ENCODE assay signal across 9 mouse cellular contexts in the genomic region with DNA sequence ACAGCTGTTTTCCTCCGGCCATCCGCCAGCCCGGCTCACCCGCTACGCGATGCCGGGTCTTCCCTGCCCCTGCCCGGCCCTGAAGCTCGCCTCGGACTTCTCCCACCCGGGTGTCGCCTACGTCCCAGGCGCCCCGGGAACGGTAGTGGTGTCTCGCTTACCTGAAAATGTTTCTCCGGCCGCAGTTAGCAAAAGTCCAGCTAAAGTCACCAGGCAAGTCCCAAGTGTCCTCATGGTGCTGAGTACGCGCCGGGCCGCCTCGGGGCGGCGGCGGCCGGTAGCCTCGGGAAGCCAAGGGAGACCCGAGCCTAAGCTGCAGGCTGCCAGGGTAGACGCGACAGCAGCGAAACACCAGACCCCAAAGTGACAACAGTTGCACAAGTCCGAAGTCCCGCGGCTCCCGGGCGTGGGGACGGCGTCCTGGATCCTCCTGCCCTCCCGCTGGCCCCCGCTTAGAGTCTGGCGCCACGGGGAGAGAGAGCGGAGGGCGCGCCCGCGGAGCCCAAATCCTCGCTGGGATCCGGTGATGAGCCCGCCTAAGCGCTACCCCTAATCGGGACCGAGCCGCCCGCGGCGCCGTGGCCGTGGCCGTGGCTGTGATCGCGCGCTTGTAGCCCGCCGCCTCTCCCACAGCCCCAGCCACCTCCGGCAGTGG. TPM values are rescaled to one million over a fixed set of nuclear protein-coding genes. Genes with fewer than 3 reads are reported as not detected.
A peak's percentile ranks its signal among the peaks of the same experiment; 100 is the strongest.
DNase-seq lines count a peak whose midpoint lies in the region; ATAC-seq and TF ChIP-seq lines count a peak whose summit lies in the region.
"Had no signal": no experiment of that assay in that cellular context is flagged by ENCODE, and none has a peak within 500 bp of the region (broad histone marks: within the 10 kb centered on the region; RNA-seq: fewer than 3 reads in every experiment).

No protein-coding gene starts in this region.

- no peaks in the 10 kb centered on the region for H3K36me3 ChIP-seq in heart, embryonic 10.5 days
- H3K36me3 ChIP-seq in kidney, postnatal 0 days (ENCODE audit: insufficient read depth, low read length): no peaks in the 10 kb centered on the region
- H3K36me3 ChIP-seq in stomach, postnatal 0 days (ENCODE audit: control insufficient read depth, insufficient read depth, low read length): no peaks in the 10 kb centered on the region

- peak overlapping the region; percentile 76 for H3K4me3 ChIP-seq in heart, embryonic 10.5 days
- H3K4me3 ChIP-seq in kidney, postnatal 0 days (replicated peaks; ENCODE audit: low read depth, low read length): peak overlapping the region; percentile 82
- H3K4me3 ChIP-seq in stomach, postnatal 0 days (ENCODE audit: low read depth, low read length): peak overlapping the region; percentile 69

- DNase-seq in right cerebral cortex, adult 18-20 months: peak; percentile 15
- DNase-seq in right cerebral cortex, postnatal 4 days: no peak
- DNase-seq in embryo, embryonic 10 days (ENCODE audit: low spot score): peak; percentile 64
- DNase-seq in heart, embryonic 10.5 days (ENCODE audit: low spot score): peak; percentile 79
- DNase-seq in kidney, postnatal 0 days (ENCODE audit: low spot score): peak; percentile 65
- peak; percentile 46 for DNase-seq in lung, postnatal 36 days
- DNase-seq in stomach, postnatal 0 days (ENCODE audit: low spot score): peak; percentile 58
- DNase-seq in layer of hippocampus, adult 8-10 months (ENCODE audit: low spot score in 2 of 2): no peak

- peak; percentile 47 for ATAC-seq in kidney, postnatal 0 days (replicated peaks; ENCODE audit: low FRiP score, low read depth)
- peak; percentile 55 for ATAC-seq in stomach, postnatal 0 days (ENCODE audit: low FRiP score, low TSS enrichment)

- peak overlapping the region; percentile 84 for H3K9ac ChIP-seq in kidney, postnatal 0 days (ENCODE audit: low read depth, low read length)
- H3K9ac ChIP-seq in stomach, postnatal 0 days (ENCODE audit: low read length): peak overlapping the region; percentile 79

- no peaks in the 10 kb centered on the region for H3K9me3 ChIP-seq in heart, embryonic 10.5 days
- no peaks in the 10 kb centered on the region for H3K9me3 ChIP-seq in kidney, postnatal 0 days (replicated peaks; ENCODE audit: low read length)
- no peaks in the 10 kb centered on the region for H3K9me3 ChIP-seq in stomach, postnatal 0 days (ENCODE audit: control insufficient read depth, low read length)

- WGBS in heart, embryonic 10.5 days: under 1% methylated on average over 68 of the region's 68 CpGs
- under 1% methylated on average over 63 of the region's 68 CpGs for WGBS in kidney, postnatal 0 days
- WGBS in stomach, postnatal 0 days: under 1% methylated on average over 59 of the region's 68 CpGs

- peaks cover 19% of the 10 kb centered on the region; the same call in 1 of the 2 replicates for H3K27me3 ChIP-seq in heart, embryonic 10.5 days (ENCODE audit: insufficient read depth, poor library complexity, severe bottlenecking)
- 0 out of 2 replicates have a peak, but pooled peaks cover 2% of the 10 kb centered on the region for H3K27me3 ChIP-seq in kidney, postnatal 0 days (ENCODE audit: insufficient read depth, low read length)
- no peaks in the 10 kb centered on the region for H3K27me3 ChIP-seq in stomach, postnatal 0 days (ENCODE audit: control insufficient read depth, insufficient read depth, low read length)

- H3K27ac ChIP-seq in heart, embryonic 10.5 days: peak overlapping the region; percentile 88
- H3K27ac ChIP-seq in kidney, postnatal 0 days: peak overlapping the region; percentile 82
- H3K27ac ChIP-seq in stomach, postnatal 0 days (replicated peaks): peak overlapping the region; percentile 78
- H3K27ac ChIP-seq: macrophage had no signal

- no peak for TF ChIP-seq EP300 in stomach, postnatal 0 days (optimal IDR thresholded peaks at IDR 0.05)

- peak overlapping the region; percentile 69 for H3K4me2 ChIP-seq in kidney, postnatal 0 days (ENCODE audit: low read length)
- H3K4me2 ChIP-seq in stomach, postnatal 0 days (replicated peaks; ENCODE audit: low read depth): peak overlapping the region; percentile 82

- H3K4me1 ChIP-seq in heart, embryonic 10.5 days: peaks cover 5% of the 10 kb centered on the region; the same call in 1 of the 2 replicates
- no peaks in the 10 kb centered on the region; the same call in 1 of the 2 replicates for H3K4me1 ChIP-seq in kidney, postnatal 0 days (replicated peaks; ENCODE audit: insufficient read depth, low read length)
- 0 out of 2 replicates have a peak, but pooled peaks cover 3% of the 10 kb centered on the region for H3K4me1 ChIP-seq in stomach, postnatal 0 days (replicated peaks; ENCODE audit: control insufficient read depth, insufficient read depth)

- no peak for TF ChIP-seq CTCF in kidney, postnatal 0 days (IDR thresholded peaks at IDR 0.05; ENCODE audit: low read depth)
- TF ChIP-seq CTCF in stomach, postnatal 0 days (IDR thresholded peaks at IDR 0.05; ENCODE audit: low read depth): no peak

RNA-seq across cellular contexts. Expression of a gene that starts 0.3 kb away (rescaled TPM):
- polyA plus RNA-seq in heart, embryonic 10.5 days (2016; fragmentation: Nextera tagmentation; extraction: Ambion mirVana): 12.6 and 13.6 TPM in 2 replicates
- polyA plus RNA-seq in kidney, postnatal 0 days (2015; fragmentation: Nextera tagmentation; extraction: Ambion mirVana): 13.7 and 14.0 TPM in 2 replicates
- 3.6 and 4.4 TPM in 2 replicates for polyA plus RNA-seq in stomach, postnatal 0 days (2015; fragmentation: Nextera tagmentation; extraction: Ambion mirVana)
- 10 to 100 TPM; 24.6 to 31.6 (median 27.6) TPM for total RNA-seq in layer of hippocampus, adult 8-10 months (2022)

Comparison
In these comparisons a context has a peak if more than half of its experiments do, and no peak if none do; other contexts are left out.
1. DNase-seq: peak in right cerebral cortex, adult 18-20 months (single experiment), embryo, embryonic 10 days (single experiment), heart, embryonic 10.5 days (single experiment), kidney, postnatal 0 days (single experiment), lung, postnatal 36 days (single experiment) and stomach, postnatal 0 days (single experiment); none in right cerebral cortex, postnatal 4 days (single experiment) and layer of hippocampus, adult 8-10 months (0 of 2).
2. Peak in every context shown above with its lines, with median percentiles within 50 percentile points of each other: H3K27ac ChIP-seq and H3K4me3 ChIP-seq.